Mouse (Mus musculus) bone marrow macrophage, adult 2 months (primary cell): Measurements from ENCODE around the gene Tbl1x.
"Not testable (repeated sequence)": the region's sequence is repeated elsewhere in the genome, so short reads cannot be mapped to it uniquely, and the experiment has no call there.

Experiments used
- CTCF ChIP-seq: IDR thresholded peaks from 2 replicates; pipeline ENCODE4 v1.5.1; 2012; ENCODE audit warnings: low read depth, mild to moderate bottlenecking, low read length, moderate library complexity
- POLR2A ChIP-seq: IDR thresholded peaks from 2 replicates; pipeline ENCODE4 v1.6.1; 2012; ENCODE audit warnings: mild to moderate bottlenecking, low read depth, low read length, borderline replicate concordance

DNA sequence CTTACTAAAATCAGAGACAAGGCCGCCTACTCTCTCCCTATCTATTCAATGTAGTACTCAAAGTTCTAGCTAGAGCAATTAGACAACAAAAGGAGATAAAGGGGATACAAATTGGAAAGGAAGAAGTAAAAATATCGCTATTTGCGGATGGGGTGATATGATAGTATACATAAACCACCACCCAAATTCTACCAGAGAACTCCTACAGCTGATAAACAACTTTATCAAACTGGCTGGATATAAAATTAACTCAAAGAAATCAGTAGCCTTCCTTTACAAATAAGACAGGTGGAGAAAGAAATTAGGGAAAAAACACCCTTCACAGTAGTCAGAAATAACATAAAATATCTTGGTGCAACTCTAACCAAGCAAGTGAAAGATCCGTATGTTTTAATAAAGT, 29.0 kb downstream of the Tbl1x start:
- TF ChIP-seq CTCF, POLR2A: not testable (repeated sequence)
